Mouse (Mus musculus): ENCODE measurements at regions not wholly inside any gene's neighbourhood (a gene's known extent, or its start where the extent isn't known, plus 50 kb on each side); places are given as distances from the start of the nearest gene placed in this dataset.

- TF ChIP-seq CTCF (IDR thresholded peaks at IDR 0.05; ENCODE audit: borderline replicate concordance, insufficient read depth, low read length) (no peak), POLR2A (IDR thresholded peaks at IDR 0.05; ENCODE audit: low read depth, low read length) (no peak)
Observed at GRCm38 (mm10) chr2:160186106-160186505, 147.9 kb downstream of the Gm826 start.
